7 mouse cellular contexts compared by ENCODE assay signal in genomic region chr7:133113185-133113895, GRCm38 (mm10). TPM values are rescaled to one million over a fixed set of nuclear protein-coding genes. Genes with fewer than 3 reads are reported as not detected.
DNase-seq lines count a peak whose midpoint lies in the region; ATAC-seq and TF ChIP-seq lines count a peak whose summit lies in the region.

No protein-coding gene starts in this region.

- peaks cover 67% of the 10 kb centered on the region for H3K4me1 ChIP-seq in kidney, adult 2 months (ENCODE audit: control insufficient read depth, insufficient read depth, low read length)
- peaks cover 73% of the 10 kb centered on the region for H3K4me1 ChIP-seq in embryonic facial prominence, embryonic 15.5 days
- H3K4me1 ChIP-seq in thymus, adult 2 months (replicated peaks; ENCODE audit: control insufficient read depth, insufficient read depth, low read length), result peaks cover 5% of the 10 kb centered on the region; the same call in 1 of the 2 replicates

- no peak for TF ChIP-seq POLR2A in kidney, adult 2 months (IDR thresholded peaks at IDR 0.05; ENCODE audit: low read depth, low read length)
- TF ChIP-seq POLR2A in thymus, adult 2 months (IDR thresholded peaks at IDR 0.05; ENCODE audit: control insufficient read depth, extremely low read depth, insufficient read depth, low read length, poor library complexity), result no peak

- H3K9me3 ChIP-seq in embryonic facial prominence, embryonic 15.5 days (replicated peaks), result no peaks in the 10 kb centered on the region

- no peak for ATAC-seq in embryonic facial prominence, embryonic 15.5 days (ENCODE audit: insufficient number of reproducible peaks, low FRiP score, low TSS enrichment, low read depth)
- ATAC-seq in megakaryocyte, adult 5-6 weeks (ENCODE audit: poor library complexity, severe bottlenecking), result no peak

- no peak for DNase-seq in kidney, adult 2 months
- DNase-seq in kidney, adult 18-20 months, result no peak
- peak; percentile 43 for DNase-seq in retina, postnatal 1 day
- no peak for DNase-seq in retina, embryonic 14.5 days (ENCODE audit: low spot score)
- no peak for DNase-seq in thymus, adult 2 months

- no peaks in the 10 kb centered on the region for H3K36me3 ChIP-seq in kidney, adult 2 months (ENCODE audit: control insufficient read depth, insufficient read depth, low read length)
- H3K36me3 ChIP-seq in embryonic facial prominence, embryonic 15.5 days, result no peaks in the 10 kb centered on the region
- H3K36me3 ChIP-seq in thymus, adult 2 months (ENCODE audit: control insufficient read depth, insufficient read depth, low read length), result no peaks in the 10 kb centered on the region

- H3K4me3 ChIP-seq in kidney, adult 2 months (ENCODE audit: insufficient read depth, low read depth, low read length), result no peak overlapping the region
- no peak overlapping the region for H3K4me3 ChIP-seq in embryonic facial prominence, embryonic 15.5 days (replicated peaks)
- no peak overlapping the region for H3K4me3 ChIP-seq in thymus, adult 2 months (ENCODE audit: control insufficient read depth, insufficient read depth, low read length)

- no peak for TF ChIP-seq CTCF in kidney, adult 2 months (conservative IDR thresholded peaks at IDR 0.05; ENCODE audit: insufficient read depth, insufficient read length, low read depth, low read length)
- no peak for TF ChIP-seq CTCF in thymus, adult 2 months (IDR thresholded peaks at IDR 0.05; ENCODE audit: borderline replicate concordance, control insufficient read depth, extremely low read depth, insufficient read depth, low read length, poor library complexity)

- 67% methylated on average over 8 of the region's 8 CpGs for WGBS in kidney, adult 2 months
- 69% methylated on average over 8 of the region's 8 CpGs for WGBS in embryonic facial prominence, embryonic 15.5 days
- WGBS in thymus, adult 2 months, result 95% methylated on average over 8 of the region's 8 CpGs

- no peaks in the 10 kb centered on the region for H3K27me3 ChIP-seq in kidney, adult 2 months (replicated peaks; ENCODE audit: control insufficient read depth, insufficient read depth, low read length)
- H3K27me3 ChIP-seq in embryonic facial prominence, embryonic 15.5 days, result no peaks in the 10 kb centered on the region
- no peaks in the 10 kb centered on the region for H3K27me3 ChIP-seq in thymus, adult 2 months (ENCODE audit: control insufficient read depth, insufficient read depth, low read length)

- H3K9ac ChIP-seq in embryonic facial prominence, embryonic 15.5 days, result no peak overlapping the region

- no peak overlapping the region for H3K4me2 ChIP-seq in embryonic facial prominence, embryonic 15.5 days (replicated peaks)

- H3K27ac ChIP-seq in kidney, adult 2 months (ENCODE audit: insufficient read depth, low read depth, low read length), result peak overlapping the region; percentile 85
- peak overlapping the region; percentile 63; the same call in 1 of the 2 replicates for H3K27ac ChIP-seq in embryonic facial prominence, embryonic 15.5 days (replicated peaks)
- no peak overlapping the region for H3K27ac ChIP-seq in thymus, adult 2 months (ENCODE audit: control insufficient read depth, insufficient read depth, low read length)

RNA-seq across cellular contexts. Expression of gene Fgfr2, which starts 9.8 kb away (rescaled TPM):
- polyA plus RNA-seq in kidney, adult 2 months (2012; rRNA removed), result 14.8 and 15.3 TPM in 2 replicates
- 131 and 137 TPM in 2 replicates for polyA plus RNA-seq in embryonic facial prominence, embryonic 15.5 days (2015; fragmentation: Nextera tagmentation; extraction: Ambion mirVana)
- total RNA-seq in megakaryocyte, adult 5-6 weeks (2015), result 0.41 and 0.51 TPM in 2 replicates
- total RNA-seq in megakaryocyte, adult 5-6 weeks (2017), result 0.26 and 0.41 TPM in 2 replicates
- polyA plus RNA-seq in thymus, adult 2 months (2012; rRNA removed), result 9.0 and 12.1 TPM in 2 replicates

RNA-seq across cellular contexts. Expression of gene Ctbp2, which starts 10.8 kb away (rescaled TPM):
- 48.6 and 57.5 TPM in 2 replicates for polyA plus RNA-seq in kidney, adult 2 months (2012; rRNA removed)
- polyA plus RNA-seq in embryonic facial prominence, embryonic 15.5 days (2015; fragmentation: Nextera tagmentation; extraction: Ambion mirVana), result 64.7 and 71.3 TPM in 2 replicates
- 43.2 and 49.3 TPM in 2 replicates for total RNA-seq in megakaryocyte, adult 5-6 weeks (2015)
- total RNA-seq in megakaryocyte, adult 5-6 weeks (2017), result 50.2 and 57.6 TPM in 2 replicates
- polyA plus RNA-seq in thymus, adult 2 months (2012; rRNA removed), result 10.7 and 14.0 TPM in 2 replicates
